Mouse (Mus musculus): ENCODE measurements around the gene Slc35g2. TPM values are rescaled to one million over a fixed set of nuclear protein-coding genes. Genes with fewer than 3 reads are reported as not detected.

Slc35g2 gene
- total RNA-seq, 2 experiments from 2014 or later, result 8.7 to 9.8 TPM

- no peak for DNase-seq
Observed at GRCm38 (mm10) chr9:100560251-100560890, 10.5 kb downstream of the Slc35g2 start.

GRCm38 (mm10) chr9:100558991-100559390 lies 11.9 kb downstream of the Slc35g2 start:
- DNase-seq, result no peak

DNA sequence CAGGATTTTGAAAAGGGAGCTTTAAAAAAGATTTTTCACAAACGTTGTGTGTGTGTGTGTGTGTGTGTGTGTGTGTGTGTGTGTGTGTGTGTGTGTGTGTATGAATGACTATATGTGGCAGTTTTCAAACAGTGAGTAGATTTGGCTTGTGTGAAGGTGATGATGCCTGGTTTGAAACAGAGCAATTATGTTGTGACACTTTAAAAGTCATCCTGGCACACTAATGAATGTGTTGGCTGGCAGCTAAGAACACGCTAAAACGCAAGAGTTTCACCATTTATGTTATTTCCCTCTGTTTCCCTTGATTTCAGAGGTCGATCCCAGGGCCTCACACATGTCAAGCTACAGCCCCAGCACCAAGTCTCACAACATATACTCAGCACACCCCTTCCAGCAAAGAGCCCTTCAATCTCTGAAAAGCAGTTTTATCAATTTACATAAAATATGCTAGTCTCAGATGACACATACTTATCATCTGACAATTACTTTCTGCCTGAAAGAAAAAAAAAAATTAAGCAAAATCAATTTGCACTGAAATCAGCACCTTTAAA lies 12.8 kb downstream of the Slc35g2 start:
- DNase-seq, result no peak

- no peak for DNase-seq
Observed at GRCm38 (mm10) chr9:100555686-100556085, 15.2 kb downstream of the Slc35g2 start.

DNA sequence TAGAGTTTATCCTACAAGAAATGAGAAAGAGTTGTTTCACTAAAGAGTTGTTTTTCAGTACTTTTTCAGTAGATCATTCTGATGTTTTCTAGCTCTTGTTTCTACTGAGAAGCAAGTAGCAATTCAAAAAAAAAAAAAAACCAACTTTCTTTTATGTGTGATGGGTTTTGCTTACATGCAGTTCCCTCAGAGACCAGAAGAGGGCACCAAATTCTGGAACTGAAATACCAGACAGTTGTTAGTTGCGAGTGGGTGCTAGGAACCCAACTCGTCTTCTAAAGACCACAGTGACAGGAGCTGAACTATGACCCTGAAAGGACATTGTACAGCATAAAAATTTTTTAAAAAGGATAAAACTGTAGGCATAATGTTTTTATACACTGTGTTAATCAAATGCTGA lies 22.6 kb downstream of the Slc35g2 start:
- no peak for DNase-seq

GRCm38 (mm10) chr9:100546594-100546910 lies 24.3 kb downstream of the Slc35g2 start:
- peak; percentile 18 to 40 for DNase-seq

DNA sequence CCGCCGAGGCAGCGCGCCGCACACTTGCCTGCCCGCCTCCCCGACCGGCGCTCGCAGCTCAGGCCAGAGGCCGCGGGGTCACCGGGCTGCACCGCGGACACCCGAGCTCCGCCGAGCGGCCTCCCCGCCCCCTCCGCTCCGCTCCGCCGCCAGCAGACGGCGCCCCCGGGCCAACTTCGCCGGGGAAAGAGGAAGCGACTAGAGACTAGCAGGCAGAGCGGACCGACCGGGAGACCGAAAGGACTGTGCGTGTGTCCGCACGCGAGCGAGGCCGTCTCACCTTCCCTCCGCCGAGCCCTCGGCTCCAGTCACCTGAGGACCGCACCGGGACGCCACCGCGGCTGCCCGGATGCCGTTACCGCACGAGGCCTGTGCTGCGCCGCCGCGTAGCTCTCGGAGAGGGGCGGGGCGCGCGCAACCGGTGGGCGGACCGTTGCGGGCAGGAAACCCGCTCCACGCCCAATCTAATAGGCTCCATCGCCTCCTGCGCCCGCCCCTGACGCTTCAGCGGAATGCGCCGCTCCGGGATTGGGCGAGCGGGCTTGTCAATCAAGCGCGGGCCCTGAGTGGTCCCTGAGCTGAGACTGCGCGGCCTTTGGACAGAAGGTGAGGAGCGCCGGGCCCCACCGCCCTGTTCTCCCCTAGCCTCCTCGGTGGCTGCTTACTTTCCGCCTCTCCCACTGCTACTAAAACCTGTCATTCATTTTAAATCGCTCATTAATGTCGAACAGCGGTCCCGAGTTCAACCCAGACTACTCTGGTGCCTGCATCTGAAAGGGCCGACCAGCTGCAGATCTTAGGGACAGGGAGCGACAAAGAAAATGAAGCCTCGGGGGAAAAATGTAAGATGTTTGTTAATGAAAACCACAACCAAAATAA lies 24.9 kb downstream of the Slc35g2 start, which contains the start of gene Nck1:
Gene Nck1 (minus strand): TSS at position 420 of the 879 bp plus-strand sequence.
- peak; percentile 99 for DNase-seq

- DNase-seq, result peak in 1 of 2 experiments; percentile 7
Observed at GRCm38 (mm10) chr9:100544948-100545714, 25.8 kb downstream of the Slc35g2 start.

- DNase-seq, result no peak
Observed at GRCm38 (mm10) chr9:100535618-100536262, 35.1 kb downstream of the Slc35g2 start.

DNA sequence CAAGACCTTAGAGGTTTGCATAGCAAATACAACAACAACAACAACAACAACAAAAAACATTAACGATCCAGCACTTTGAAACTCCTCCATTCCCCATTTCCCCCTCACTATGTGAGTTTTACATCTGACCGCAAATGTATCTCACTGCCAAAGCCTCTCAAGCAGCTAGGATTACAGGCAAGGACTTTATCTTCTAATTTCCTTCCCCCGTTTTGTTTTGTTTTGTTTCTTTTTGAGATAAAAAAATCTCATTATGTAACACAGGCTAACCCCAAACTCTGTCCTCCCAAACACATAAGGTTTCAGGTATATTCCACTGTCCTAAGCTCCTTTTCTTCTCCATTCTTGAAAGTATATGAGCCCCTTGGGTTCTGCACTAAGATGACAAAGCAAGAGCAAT lies 36.2 kb downstream of the Slc35g2 start:
- no peak for DNase-seq

- DNase-seq, result no peak
Observed at GRCm38 (mm10) chr9:100532847-100533505, 37.9 kb downstream of the Slc35g2 start.

- DNase-seq, result no peak
Observed at GRCm38 (mm10) chr9:100531296-100531695, 39.6 kb downstream of the Slc35g2 start.

GRCm38 (mm10) chr9:100525225-100525624 lies 45.7 kb downstream of the Slc35g2 start:
- DNase-seq, result no peak

DNA sequence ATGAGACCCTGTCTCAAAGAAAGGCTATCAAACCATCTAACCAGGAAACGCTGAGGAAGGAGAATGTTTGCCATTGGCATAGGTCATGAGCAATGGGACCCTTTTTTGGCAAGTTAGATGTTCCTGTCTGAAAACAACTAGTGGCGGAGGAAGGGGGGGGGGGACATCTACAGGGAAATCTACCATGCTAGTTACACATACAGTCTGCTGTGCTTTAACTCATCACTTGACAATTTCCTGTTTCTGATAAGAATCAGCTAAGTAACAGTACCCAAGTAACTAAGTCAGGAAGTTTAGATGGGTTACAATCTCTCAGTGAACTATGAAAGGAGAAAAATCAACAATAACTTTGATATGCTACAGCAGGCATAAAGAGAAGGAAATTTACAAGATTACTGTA lies 48.9 kb downstream of the Slc35g2 start:
- DNase-seq, result no peak

- DNase-seq, result peak; percentile 28 to 70
Observed at GRCm38 (mm10) chr9:100520586-100520985, 50.3 kb downstream of the Slc35g2 start.

DNA sequence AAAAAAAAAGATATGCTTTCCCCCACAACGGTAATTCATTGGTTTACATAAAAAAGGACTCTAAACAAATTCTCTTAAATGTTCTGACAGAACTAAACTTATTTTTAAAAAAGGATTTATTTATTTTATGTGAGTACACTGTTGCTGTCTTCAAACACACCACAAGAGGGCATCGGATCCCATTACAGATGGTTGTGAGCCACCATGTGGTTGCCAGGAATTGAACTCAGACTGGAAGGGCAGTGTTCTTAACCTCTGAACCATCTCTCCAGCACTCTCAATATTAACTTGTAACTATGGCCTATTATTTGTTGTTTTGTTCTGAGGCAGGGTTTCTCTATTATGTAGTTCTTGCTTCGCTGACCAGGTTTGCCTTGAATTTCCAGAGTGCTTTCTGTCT lies 50.9 kb downstream of the Slc35g2 start:
- DNase-seq, result no peak

- DNase-seq, result no peak
Observed at GRCm38 (mm10) chr9:100507581-100507980, 63.3 kb downstream of the Slc35g2 start.

DNA sequence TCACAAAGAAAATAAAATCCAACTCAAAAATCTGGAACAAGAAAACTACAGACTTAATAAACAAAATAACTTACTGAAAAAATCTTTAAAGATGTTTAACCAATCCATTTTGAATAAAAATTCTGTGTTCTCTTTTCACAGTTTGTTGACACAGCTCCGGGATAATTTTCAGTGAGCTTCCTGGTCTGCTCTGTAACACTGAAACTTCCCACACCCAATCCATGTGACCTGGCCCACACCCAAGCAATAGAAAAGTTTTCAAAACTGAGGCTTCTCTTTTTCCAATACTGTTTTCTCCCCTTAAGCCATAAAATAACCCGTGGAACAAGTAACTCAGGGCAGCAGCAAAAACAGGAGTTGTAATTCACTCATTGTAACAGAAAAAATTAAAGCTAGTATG lies 64.2 kb downstream of the Slc35g2 start:
- DNase-seq, result peak; percentile 51 to 64

DNA sequence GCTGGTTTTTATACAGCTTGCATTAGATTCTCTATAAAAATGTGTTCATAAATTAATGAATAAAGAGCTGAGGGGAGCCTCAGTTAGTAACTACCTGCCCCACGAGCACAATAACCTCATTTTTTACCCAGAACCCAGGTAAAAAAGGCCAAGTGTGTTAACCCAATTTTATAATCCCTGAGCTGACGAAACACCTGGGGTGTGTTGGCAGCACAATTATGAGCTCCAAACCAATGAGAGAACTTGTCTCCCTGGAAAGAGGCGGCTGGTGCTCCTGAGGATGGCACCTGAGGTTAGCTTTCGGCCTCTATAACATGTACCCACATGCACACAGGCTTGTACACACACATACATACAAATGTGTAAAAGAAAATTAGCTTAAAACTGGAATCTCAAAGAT lies 65.4 kb downstream of the Slc35g2 start:
- DNase-seq, result no peak
